Mouse (Mus musculus) MEL (cell line): ENCODE data around the gene Arhgap19. TPM values are rescaled to one million over a fixed set of nuclear protein-coding genes. Genes with fewer than 3 reads are reported as not detected.

Experiments
- DNase-seq: peaks from one replicate; pipeline ENCODE4 v3.0.0; 2011; ENCODE audit warnings: low read depth, low spot score
- H3K27ac ChIP-seq: 2 replicates; pipeline ENCODE4 v1.5.1; 2012; ENCODE audit warnings: low read depth, mild to moderate bottlenecking, control low read depth, low read length, moderate library complexity; ENCODE audit not compliant: control insufficient read depth
- H3K27me3 ChIP-seq, 2 experiments: fragments of 150-350 bp in 1 of 2; sonication (generic) in 1 of 2; 2 replicates each; pipeline ENCODE4 v1.6.1; 2012; ENCODE audit warnings: low read length in 2 of 2, mild to moderate bottlenecking in 2 of 2, improper control_type of control experiment in 1 of 2, moderate library complexity in 1 of 2; ENCODE audit not compliant: insufficient read depth in 2 of 2, control insufficient read depth in 1 of 2
- H3K36me3 ChIP-seq, 2 experiments: 2 replicates each; pipeline ENCODE4 v1.6.1; 2012 to 2014; ENCODE audit warnings: low read length in 2 of 2, improper control_type of control experiment in 1 of 2, inconsistent platforms in 1 of 2, mild to moderate bottlenecking in 1 of 2; ENCODE audit not compliant: insufficient read depth in 2 of 2, control insufficient read depth in 1 of 2
- H3K4me1 ChIP-seq, 2 experiments: fragments of 150-350 bp in 1 of 2; sonication (generic) in 1 of 2; 2 replicates each; pipeline ENCODE4 v1.6.1; 2012; ENCODE audit warnings: low read length in 2 of 2, improper control_type of control experiment in 1 of 2, mild to moderate bottlenecking in 1 of 2; ENCODE audit not compliant: insufficient read depth in 2 of 2, control insufficient read depth in 1 of 2
- H3K4me3 ChIP-seq, 2 experiments: fragments of 150-350 bp in 1 of 2; sonication (generic) in 1 of 2; 2 replicates each; pipeline ENCODE4 v1.5.1; 2012; ENCODE audit warnings: low read depth in 2 of 2, low read length in 2 of 2, mild to moderate bottlenecking in 2 of 2, moderate library complexity in 2 of 2, control low read depth in 1 of 2, improper control_type of control experiment in 1 of 2; ENCODE audit not compliant: control insufficient read depth in 1 of 2, insufficient read depth in 1 of 2
- H3K79me2 ChIP-seq: 2 replicates; pipeline ENCODE4 v1.6.1; 2012; ENCODE audit warnings: mild to moderate bottlenecking, low read length, moderate library complexity; ENCODE audit not compliant: control insufficient read depth, poor library complexity, insufficient read depth
- H3K9ac ChIP-seq: 2 replicates; pipeline ENCODE4 v1.6.1; 2012; ENCODE audit warnings: low read depth, mild to moderate bottlenecking, control low read depth, low read length, moderate library complexity; ENCODE audit not compliant: control insufficient read depth, poor library complexity, severe bottlenecking
- H3K9me3 ChIP-seq: fragments of 150-350 bp; sonication (generic); replicated peaks from 2 replicates; pipeline ENCODE4 v1.6.1; 2012; ENCODE audit warnings: mild to moderate bottlenecking, low read length, improper control_type of control experiment, moderate library complexity; ENCODE audit not compliant: insufficient read depth
- CTCF ChIP-seq, 3 experiments: IDR thresholded peaks in 2 of 3; conservative IDR thresholded peaks in 1 of 3; 2 replicates each; pipeline ENCODE4 v1.5.1; 2011 to 2012; ENCODE audit warnings: low read length in 3 of 3, low read depth in 2 of 3, mild to moderate bottlenecking in 2 of 3, improper control_type of control experiment in 1 of 3, inconsistent platforms in 1 of 3, mixed read lengths in 1 of 3, moderate library complexity in 1 of 3; ENCODE audit not compliant: control insufficient read depth in 1 of 3, insufficient read depth in 1 of 3, poor library complexity in 1 of 3, severe bottlenecking in 1 of 3
- ELF1 ChIP-seq: IDR thresholded peaks from 2 replicates; pipeline ENCODE4 v1.6.1; 2014; ENCODE audit warnings: low read depth, mild to moderate bottlenecking, inconsistent platforms, low read length, improper control_type of control experiment, moderate library complexity
- EP300 ChIP-seq, 2 experiments: IDR thresholded peaks; 2 replicates each; pipeline ENCODE4 v1.6.1; 2011; ENCODE audit warnings: improper control_type of control experiment in 2 of 2, low read length in 2 of 2, low read depth in 1 of 2, mild to moderate bottlenecking in 1 of 2
- ETS1 ChIP-seq: IDR thresholded peaks from 2 replicates; pipeline ENCODE4 v1.6.1; 2012; ENCODE audit warnings: low read depth, mild to moderate bottlenecking, inconsistent platforms, low read length, improper control_type of control experiment, moderate library complexity
- GABPA ChIP-seq: IDR thresholded peaks from 2 replicates; pipeline ENCODE4 v1.6.1; 2012; ENCODE audit warnings: low read depth, mild to moderate bottlenecking, inconsistent platforms, low read length, improper control_type of control experiment, moderate library complexity
- JUND ChIP-seq: IDR thresholded peaks from 2 replicates; pipeline ENCODE4 v1.6.1; 2011; ENCODE audit warnings: low read depth, mild to moderate bottlenecking, improper control_type of control experiment, low read length
- KAT2A ChIP-seq: conservative IDR thresholded peaks from 2 replicates; pipeline ENCODE4 v1.6.1; 2012; ENCODE audit warnings: low read depth, low read length, improper control_type of control experiment, inconsistent platforms
- MAFK ChIP-seq: IDR thresholded peaks from 2 replicates; pipeline ENCODE4 v1.6.1; 2011; ENCODE audit warnings: low read depth, mild to moderate bottlenecking, low read length, improper control_type of control experiment, borderline replicate concordance
- MAX ChIP-seq: IDR thresholded peaks from 2 replicates; pipeline ENCODE4 v1.6.1; 2011; ENCODE audit warnings: low read length, improper control_type of control experiment
- MEF2A ChIP-seq: IDR thresholded peaks from 2 replicates; pipeline ENCODE4 v1.6.1; 2014; ENCODE audit warnings: low read depth, mild to moderate bottlenecking, inconsistent platforms, low read length, improper control_type of control experiment; ENCODE audit not compliant: poor library complexity, insufficient replicate concordance, severe bottlenecking; ENCODE audit errors: extremely low read depth
- MXI1 ChIP-seq: IDR thresholded peaks from 2 replicates; pipeline ENCODE4 v1.6.1; 2011; ENCODE audit warnings: mild to moderate bottlenecking, low read depth, low read length, improper control_type of control experiment
- MYB ChIP-seq: IDR thresholded peaks from 2 replicates; pipeline ENCODE4 v1.6.1; 2011; ENCODE audit warnings: mild to moderate bottlenecking, low read depth, low read length, improper control_type of control experiment
- NELFE ChIP-seq: IDR thresholded peaks from 2 replicates; pipeline ENCODE4 v1.6.1; 2011; ENCODE audit warnings: low read depth, low read length, improper control_type of control experiment
- NRF1 ChIP-seq: IDR thresholded peaks from 2 replicates; pipeline ENCODE4 v1.6.1; 2014; ENCODE audit warnings: low read depth, mild to moderate bottlenecking, inconsistent platforms, low read length, improper control_type of control experiment, moderate library complexity; ENCODE audit not compliant: poor library complexity, insufficient read depth, severe bottlenecking
- POLR2AphosphoS2 ChIP-seq: IDR thresholded peaks from 2 replicates; pipeline ENCODE4 v1.6.1; 2011; ENCODE audit warnings: low read length, improper control_type of control experiment
- POLR2AphosphoS5 ChIP-seq: IDR thresholded peaks from 2 replicates; pipeline ENCODE4 v1.6.1; 2012; ENCODE audit warnings: low read depth, borderline replicate concordance, mild to moderate bottlenecking, inconsistent platforms, low read length, moderate library complexity, mixed read lengths
- RCOR1 ChIP-seq: IDR thresholded peaks from 2 replicates; pipeline ENCODE4 v1.6.1; 2012; ENCODE audit warnings: low read depth, mild to moderate bottlenecking, inconsistent platforms, low read length, improper control_type of control experiment
- SMC3 ChIP-seq: IDR thresholded peaks from 2 replicates; pipeline ENCODE4 v1.6.1; 2011; ENCODE audit warnings: low read depth, low read length, improper control_type of control experiment
- TBP ChIP-seq: IDR thresholded peaks from 2 replicates; pipeline ENCODE4 v1.8.0; 2011; ENCODE audit warnings: low read depth, low read length, improper control_type of control experiment
- TCF12 ChIP-seq: IDR thresholded peaks from 2 replicates; pipeline ENCODE4 v1.6.1; 2014; ENCODE audit warnings: low read depth, mild to moderate bottlenecking, inconsistent platforms, low read length, improper control_type of control experiment, moderate library complexity
- UBTF ChIP-seq: IDR thresholded peaks from 2 replicates; pipeline ENCODE4 v1.6.1; 2012; ENCODE audit warnings: low read depth, mild to moderate bottlenecking, inconsistent platforms, low read length, improper control_type of control experiment, moderate library complexity, borderline replicate concordance; ENCODE audit not compliant: insufficient read depth
- USF1 ChIP-seq: IDR thresholded peaks from 2 replicates; pipeline ENCODE4 v1.6.1; 2014; ENCODE audit warnings: low read depth, mild to moderate bottlenecking, inconsistent platforms, low read length, improper control_type of control experiment, moderate library complexity
- USF2 ChIP-seq, 2 experiments: IDR thresholded peaks; 2 replicates each; pipeline ENCODE4 v1.6.1; 2011 to 2012; ENCODE audit warnings: improper control_type of control experiment in 2 of 2, low read length in 2 of 2, borderline replicate concordance in 1 of 2, inconsistent platforms in 1 of 2, low read depth in 1 of 2, mild to moderate bottlenecking in 1 of 2; ENCODE audit not compliant: insufficient read depth in 1 of 2
- ZC3H11A ChIP-seq: IDR thresholded peaks from 2 replicates; pipeline ENCODE4 v1.6.1; 2012; ENCODE audit warnings: low read depth, mild to moderate bottlenecking, inconsistent platforms, low read length, improper control_type of control experiment
- ZKSCAN1 ChIP-seq: IDR thresholded peaks from 2 replicates; pipeline ENCODE4 v1.6.1; 2012; ENCODE audit warnings: low read depth, mild to moderate bottlenecking, inconsistent platforms, low read length, improper control_type of control experiment, moderate library complexity
- ZMIZ1 ChIP-seq: IDR thresholded peaks from 2 replicates; pipeline ENCODE4 v1.6.1; 2012; ENCODE audit warnings: low read depth, mild to moderate bottlenecking, inconsistent platforms, low read length, improper control_type of control experiment, moderate library complexity
- ZNF384 ChIP-seq: IDR thresholded peaks from 2 replicates; pipeline ENCODE4 v1.6.1; 2012; ENCODE audit warnings: low read depth, mild to moderate bottlenecking, inconsistent platforms, low read length, improper control_type of control experiment
- polyA plus RNA-seq, 2 experiments: library from polyadenylated mRNA; stranded (reverse) in 1 of 2; unstranded in 1 of 2; fragments of >175 nt in 1 of 2; fragments of >200 nt in 1 of 2; gene quantifications; 2 replicates each; pipeline versions ENCODE4 v1.2.1 to v1.2.4; 2012; ENCODE audit warnings: low replicate concordance in 2 of 2, low read depth in 1 of 2; ENCODE audit not compliant: insufficient read length in 2 of 2, insufficient read depth in 1 of 2, missing spikeins in 1 of 2
- total RNA-seq: library from RNA; depleted of rRNA; stranded (reverse); fragments of 300-350 nt; gene quantifications from 2 replicates; pipeline ENCODE4 v1.2.3, GENCODE M21; 2012

Arhgap19 gene
- total and polyA plus RNA-seq, 3 experiments: 47.5 to 67.9 TPM; not detected in 1

DNA sequence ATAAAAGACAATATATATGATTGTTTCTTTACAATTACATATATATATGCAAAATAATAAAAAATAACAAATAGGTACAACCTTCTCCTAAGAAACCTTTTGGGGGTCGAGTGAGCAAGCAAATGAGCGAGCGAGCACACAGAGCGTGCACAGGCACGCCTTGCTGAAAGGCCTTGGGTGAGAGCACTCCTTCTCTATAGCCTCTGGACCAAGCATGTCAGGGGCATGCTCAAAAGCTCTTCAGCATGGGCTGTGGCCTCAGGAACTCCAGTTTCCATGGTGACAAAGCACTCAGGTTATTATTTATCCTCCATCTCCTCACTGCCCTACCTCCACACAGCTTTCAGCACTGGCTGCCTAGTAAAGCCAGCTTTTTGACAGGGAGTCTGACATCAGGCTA is 35.2 kb downstream of the Arhgap19 start:
- TF ChIP-seq TCF12 (no peak), MAFK (no peak), TBP (no peak), MAX (no peak), CTCF (IDR thresholded peaks at IDR 0.05 in 2 of 3, conservative IDR thresholded peaks at IDR 0.05 in 1 of 3; ENCODE audit: control insufficient read depth in 1 of 3, insufficient read depth in 1 of 3, low read depth in 2 of 3, low read length in 3 of 3, poor library complexity in 1 of 3, severe bottlenecking in 1 of 3) (no peak), MEF2A (no peak)
- no peak for DNase-seq
- Histone ChIP-seq H3K9me3 (no peaks in the 10 kb centered on the region), H3K79me2 (no peaks in the 10 kb centered on the region), H3K27me3 (no peaks in the 10 kb centered on the region), H3K4me1 (no peaks in the 10 kb centered on the region), H3K27ac (no peak overlapping the region), H3K36me3 (peaks cover 0 to 4% of the 10 kb centered on the region in 2 experiments; a peak in 2 of 4 replicates), H3K4me3 (no peak overlapping the region), H3K9ac (no peak overlapping the region)

DNA sequence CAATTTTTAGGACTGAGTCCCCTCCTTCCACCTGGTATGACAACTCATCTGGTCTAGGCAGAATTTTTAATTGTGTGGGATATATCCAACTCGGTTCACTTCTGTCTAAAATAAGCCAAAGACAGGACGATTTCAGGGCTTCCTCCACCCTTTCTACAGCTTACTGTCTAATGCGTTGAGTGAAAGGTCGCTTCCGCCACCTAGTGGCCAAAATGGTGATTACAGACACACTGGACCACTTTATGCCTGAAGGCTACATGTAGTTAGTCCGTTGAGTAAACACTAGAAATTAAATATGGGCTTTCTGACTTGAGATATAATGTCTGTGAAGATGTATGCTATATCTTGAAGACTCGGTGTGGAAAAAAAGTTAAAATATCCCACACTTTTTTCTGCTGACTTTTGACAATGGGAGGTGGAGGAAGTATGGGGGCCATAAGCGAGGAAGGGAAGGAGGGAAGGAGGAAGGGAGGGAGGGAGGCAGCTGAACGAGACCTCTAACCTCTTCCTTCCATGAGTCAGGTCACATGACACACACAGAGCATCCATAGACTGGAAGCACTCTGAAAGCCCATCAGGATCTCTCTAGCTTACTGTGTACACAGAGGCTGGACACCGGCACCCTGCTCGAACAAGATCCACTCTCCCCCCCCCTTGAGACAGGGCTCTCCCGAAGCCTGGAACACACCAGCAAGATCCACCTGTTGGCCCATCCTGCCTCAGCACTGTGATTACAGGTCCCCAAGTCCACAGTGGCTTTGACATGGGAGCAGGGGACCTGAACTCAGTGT is 37.8 kb downstream of the Arhgap19 start:
- H3K4me3 ChIP-seq: no peak overlapping the region
- H3K79me2 ChIP-seq: no peaks in the 10 kb centered on the region
- no peaks in the 10 kb centered on the region for H3K27me3 ChIP-seq
- no peaks in the 10 kb centered on the region for H3K9me3 ChIP-seq
- no peak overlapping the region for H3K9ac ChIP-seq
- peaks cover 0 to 3% of the 10 kb centered on the region in 2 experiments; a peak in 1 of 4 replicates for H3K4me1 ChIP-seq
- DNase-seq: peak; percentile 93
- peaks cover 0 to 2% of the 10 kb centered on the region in 2 experiments; a peak in 2 of 4 replicates for H3K36me3 ChIP-seq
- no peak overlapping the region for H3K27ac ChIP-seq
- no peak for TF ChIP-seq MXI1
- TF ChIP-seq SMC3: peak; percentile 96
- TF ChIP-seq MAFK: no peak
- TF ChIP-seq NELFE: no peak
- no peak for TF ChIP-seq RCOR1
- TF ChIP-seq GABPA: no peak
- no peak; the same call in 1 of the 2 replicates for TF ChIP-seq POLR2AphosphoS2
- TF ChIP-seq UBTF: no peak
- peak; percentile 90 to 99 (median 97) for TF ChIP-seq CTCF (IDR thresholded peaks at IDR 0.05 in 2 of 3, conservative IDR thresholded peaks at IDR 0.05 in 1 of 3; ENCODE audit: control insufficient read depth in 1 of 3, insufficient read depth in 1 of 3, low read depth in 2 of 3, low read length in 3 of 3, poor library complexity in 1 of 3, severe bottlenecking in 1 of 3)
- no peak for TF ChIP-seq ZNF384
- TF ChIP-seq USF2 (IDR thresholded peaks at IDR 0.05; ENCODE audit: borderline replicate concordance in 1 of 2, insufficient read depth in 1 of 2, low read depth in 1 of 2, low read length in 2 of 2): no peak
- no peak for TF ChIP-seq POLR2AphosphoS5
- no peak for TF ChIP-seq ELF1
- no peak for TF ChIP-seq JUND
- peak; percentile 86 for TF ChIP-seq ZC3H11A
- no peak for TF ChIP-seq ZKSCAN1
- no peak for TF ChIP-seq MEF2A
- TF ChIP-seq KAT2A: no peak
- no peak for TF ChIP-seq ZMIZ1
- no peak for TF ChIP-seq NRF1
- no peak for TF ChIP-seq ETS1
- TF ChIP-seq EP300 (IDR thresholded peaks at IDR 0.05; ENCODE audit: low read depth in 1 of 2, low read length in 2 of 2): no peak
- TF ChIP-seq TBP: no peak
- TF ChIP-seq TCF12: no peak
- no peak for TF ChIP-seq MYB
- TF ChIP-seq USF1: no peak
